Mouse (Mus musculus) CH12.LX (cell line): ENCODE measurements around the gene Ell. TPM values are rescaled to one million over a fixed set of nuclear protein-coding genes. Genes with fewer than 3 reads are reported as not detected.

Experiments
- DNase-seq: peaks from one replicate; pipeline ENCODE4 v3.0.0-alpha.2; 2013; ENCODE audit errors: extremely low read depth
- H3K27ac ChIP-seq: 2 replicates; pipeline ENCODE4 v1.5.1; 2012; ENCODE audit warnings: low read depth, mild to moderate bottlenecking, control low read depth, moderate library complexity; ENCODE audit not compliant: insufficient read depth
- H3K27me3 ChIP-seq: replicated peaks from 2 replicates; pipeline ENCODE3; 2012; ENCODE audit warnings: inconsistent platforms
- H3K36me3 ChIP-seq, 2 experiments: replicated peaks in 1 of 2; 2 replicates each; pipeline versions ENCODE3 to v1.6.1; 2012; ENCODE audit warnings: inconsistent platforms in 1 of 2, low read length in 1 of 2, mild to moderate bottlenecking in 1 of 2, mixed read lengths in 1 of 2, moderate library complexity in 1 of 2; ENCODE audit not compliant: control insufficient read depth in 1 of 2, insufficient read depth in 1 of 2
- H3K4me1 ChIP-seq, 2 experiments: 2 replicates each; pipeline ENCODE4 v1.6.1; 2012; ENCODE audit warnings: inconsistent platforms in 1 of 2, moderate library complexity in 1 of 2; ENCODE audit not compliant: insufficient read depth in 2 of 2, control insufficient read depth in 1 of 2
- H3K4me2 ChIP-seq: 2 replicates; pipeline ENCODE4 v1.6.1; 2012; ENCODE audit warnings: low read depth, mild to moderate bottlenecking, control low read depth; ENCODE audit not compliant: poor library complexity, insufficient read depth, severe bottlenecking
- H3K4me3 ChIP-seq, 3 experiments: fragments of 150-350 bp in 1 of 3; sonication (generic) in 1 of 3; replicated peaks in 1 of 3; 2 replicates each; pipeline versions ENCODE3 to v1.5.1; 2011 to 2012; ENCODE audit warnings: low read depth in 2 of 3, low read length in 2 of 3, mild to moderate bottlenecking in 2 of 3, moderate library complexity in 2 of 3, control low read depth in 1 of 3, improper control_type of control experiment in 1 of 3, inconsistent platforms in 1 of 3, mixed read lengths in 1 of 3; ENCODE audit not compliant: poor library complexity in 1 of 3
- H3K79me2 ChIP-seq: replicated peaks from 2 replicates; pipeline ENCODE4 v1.6.1; 2012; ENCODE audit warnings: mild to moderate bottlenecking, moderate library complexity; ENCODE audit not compliant: control insufficient read depth, poor library complexity, insufficient read depth, severe bottlenecking; ENCODE audit errors: extremely low read depth
- H3K9ac ChIP-seq: 2 replicates; pipeline ENCODE4 v1.6.1; 2012; ENCODE audit warnings: low read depth, mild to moderate bottlenecking, control low read depth, moderate library complexity; ENCODE audit not compliant: insufficient read depth
- H3K9me3 ChIP-seq: replicated peaks from 2 replicates; pipeline ENCODE3; 2012; ENCODE audit warnings: low read length, inconsistent platforms, mixed read lengths
- BHLHE40 ChIP-seq: IDR thresholded peaks from 2 replicates; pipeline ENCODE4 v1.6.1; 2011; ENCODE audit warnings: mild to moderate bottlenecking, low read depth, low read length, improper control_type of control experiment
- CHD1 ChIP-seq: IDR thresholded peaks from 2 replicates; pipeline ENCODE4 v1.6.1; 2012; ENCODE audit warnings: low read depth, low read length, improper control_type of control experiment, inconsistent platforms
- CTCF ChIP-seq, 2 experiments: IDR thresholded peaks in 1 of 2; conservative IDR thresholded peaks in 1 of 2; 2 replicates each; pipeline ENCODE4 v1.5.1; 2011 to 2012; ENCODE audit warnings: low read depth in 2 of 2, low read length in 2 of 2, improper control_type of control experiment in 1 of 2, inconsistent platforms in 1 of 2, mild to moderate bottlenecking in 1 of 2, moderate library complexity in 1 of 2
- ELF1 ChIP-seq: IDR thresholded peaks from 2 replicates; pipeline ENCODE4 v1.6.1; 2014; ENCODE audit warnings: low read depth, mild to moderate bottlenecking, inconsistent platforms, low read length, improper control_type of control experiment
- EP300 ChIP-seq: IDR thresholded peaks from 2 replicates; pipeline ENCODE4 v1.6.1; 2011; ENCODE audit warnings: low read length, improper control_type of control experiment
- ETS1 ChIP-seq: conservative IDR thresholded peaks from 2 replicates; pipeline ENCODE4 v1.6.1; 2012; ENCODE audit warnings: low read depth, mild to moderate bottlenecking, inconsistent platforms, low read length, improper control_type of control experiment, moderate library complexity
- GABPA ChIP-seq: IDR thresholded peaks from 2 replicates; pipeline ENCODE4 v1.6.1; 2012; ENCODE audit warnings: low read depth, low read length, improper control_type of control experiment, inconsistent platforms; ENCODE audit not compliant: insufficient replicate concordance
- HCFC1 ChIP-seq: IDR thresholded peaks from 2 replicates; pipeline ENCODE4 v1.6.1; 2012; ENCODE audit warnings: low read depth, mild to moderate bottlenecking, inconsistent platforms, low read length, improper control_type of control experiment
- IRF4 ChIP-seq: IDR thresholded peaks from 2 replicates; pipeline ENCODE4 v1.6.1; 2014; ENCODE audit warnings: low read depth, mild to moderate bottlenecking, inconsistent platforms, low read length, improper control_type of control experiment
- JUN ChIP-seq: IDR thresholded peaks from 2 replicates; pipeline ENCODE4 v1.6.1; 2011; ENCODE audit warnings: low read depth, mild to moderate bottlenecking, low read length, improper control_type of control experiment, moderate library complexity; ENCODE audit not compliant: insufficient read depth
- JUND ChIP-seq: conservative IDR thresholded peaks from 2 replicates; pipeline ENCODE4 v1.6.1; 2011; ENCODE audit warnings: low read depth, low read length, improper control_type of control experiment
- KAT2A ChIP-seq: IDR thresholded peaks from 2 replicates; pipeline ENCODE4 v1.6.1; 2012; ENCODE audit warnings: low read length, improper control_type of control experiment, inconsistent platforms; ENCODE audit not compliant: insufficient replicate concordance
- MAFK ChIP-seq: IDR thresholded peaks from 2 replicates; pipeline ENCODE4 v1.6.1; 2011; ENCODE audit warnings: low read length, improper control_type of control experiment; ENCODE audit not compliant: insufficient replicate concordance
- MXI1 ChIP-seq: IDR thresholded peaks from 2 replicates; pipeline ENCODE4 v1.6.1; 2011; ENCODE audit warnings: mild to moderate bottlenecking, low read depth, low read length, improper control_type of control experiment
- MYC ChIP-seq: IDR thresholded peaks from 2 replicates; pipeline ENCODE4 v1.6.1; 2011; ENCODE audit warnings: low read depth, mild to moderate bottlenecking, improper control_type of control experiment, low read length
- NELFE ChIP-seq: IDR thresholded peaks from 2 replicates; pipeline ENCODE4 v1.6.1; 2011; ENCODE audit warnings: low read depth, low read length, improper control_type of control experiment
- POLR2A ChIP-seq: IDR thresholded peaks from 2 replicates; pipeline ENCODE4 v1.6.1; 2011; ENCODE audit warnings: low read depth, mild to moderate bottlenecking, improper control_type of control experiment, low read length
- POLR2AphosphoS2 ChIP-seq: IDR thresholded peaks from 2 replicates; pipeline ENCODE4 v1.6.1; 2011; ENCODE audit warnings: low read depth, low read length, improper control_type of control experiment
- RCOR1 ChIP-seq: conservative IDR thresholded peaks from 2 replicates; pipeline ENCODE4 v1.6.1; 2012; ENCODE audit warnings: low read depth, mild to moderate bottlenecking, inconsistent platforms, low read length, improper control_type of control experiment
- SIN3A ChIP-seq: IDR thresholded peaks from 2 replicates; pipeline ENCODE4 v1.6.1; 2012; ENCODE audit warnings: low read length, improper control_type of control experiment, inconsistent platforms
- SMC3 ChIP-seq: IDR thresholded peaks from 2 replicates; pipeline ENCODE4 v1.6.1; 2011; ENCODE audit warnings: low read depth, low read length, improper control_type of control experiment
- TBP ChIP-seq: conservative IDR thresholded peaks from 2 replicates; pipeline ENCODE4 v1.6.1; 2011; ENCODE audit warnings: low read depth, low read length, improper control_type of control experiment
- TCF12 ChIP-seq: IDR thresholded peaks from 2 replicates; pipeline ENCODE4 v1.6.1; 2014; ENCODE audit warnings: low read depth, mild to moderate bottlenecking, inconsistent platforms, low read length, improper control_type of control experiment
- UBTF ChIP-seq: IDR thresholded peaks from 2 replicates; pipeline ENCODE4 v1.6.1; 2012; ENCODE audit warnings: low read depth, mild to moderate bottlenecking, inconsistent platforms, low read length, improper control_type of control experiment, moderate library complexity
- USF1 ChIP-seq: IDR thresholded peaks from 2 replicates; pipeline ENCODE4 v1.6.1; 2014; ENCODE audit warnings: low read depth, mild to moderate bottlenecking, inconsistent platforms, low read length, improper control_type of control experiment
- ZC3H11A ChIP-seq: IDR thresholded peaks from 2 replicates; pipeline ENCODE4 v1.6.1; 2012; ENCODE audit warnings: low read depth, mild to moderate bottlenecking, inconsistent platforms, low read length, improper control_type of control experiment
- ZKSCAN1 ChIP-seq: IDR thresholded peaks from 2 replicates; pipeline ENCODE4 v1.6.1; 2012; ENCODE audit warnings: low read depth, inconsistent platforms, low read length, improper control_type of control experiment, borderline replicate concordance
- ZNF384 ChIP-seq: IDR thresholded peaks from 2 replicates; pipeline ENCODE4 v1.6.1; 2012; ENCODE audit warnings: low read depth, low read length, improper control_type of control experiment, inconsistent platforms
- dilution Hi-C: fragments of 300-500 bp; cut with MboI; formaldehyde crosslinking; loops from 2 replicates; pipeline ENCODE4 v1.14.3; 2020; ENCODE audit warnings: low sequenced_read_pairs; ENCODE audit not compliant: extremely low pct_unique_long_range_greater_than_20kb, extremely low pct_ligation_motif_present
- in situ Hi-C: fragments of 300-500 bp; cut with MboI; formaldehyde crosslinking; loops from 3 replicates; pipeline ENCODE4 v1.14.3; 2019; ENCODE audit warnings: low sequenced_read_pairs, low pct_ligation_motif_present, low pct_unique_long_range_greater_than_20kb, mixed read lengths
- polyA plus RNA-seq: library from polyadenylated mRNA; unstranded; fragments of >175 nt; gene quantifications from 2 replicates; pipeline ENCODE4 v1.2.1, GENCODE M21; 2012; ENCODE audit warnings: low read depth; ENCODE audit not compliant: insufficient read length
- total RNA-seq, 2 experiments: library from RNA; depleted of rRNA; stranded (reverse); fragments of 300-350 nt in 1 of 2; fragments of >200 nt in 1 of 2; gene quantifications; 2 replicates each; pipeline ENCODE4 v1.2.3; 2012 to 2014

The Ell gene
- total and polyA plus RNA-seq, 3 experiments = 6.5 to 17.9 (median 9.8) TPM

- peaks cover 46% of the 10 kb centered on the region for H3K79me2 ChIP-seq
- dilution Hi-C loops (no loop called here), in situ Hi-C loops (loop anchor here (10.0 kb wide), 1 partner anchor 95 kb away; no protein-coding TSS in a partner anchor)
- H3K4me1 ChIP-seq = peaks cover 29 to 60% of the 10 kb centered on the region in 2 experiments
- H3K4me2 ChIP-seq = peak overlapping the region; percentile 92
- H3K9ac ChIP-seq = peak overlapping the region; percentile 79
- no peaks in the 10 kb centered on the region for H3K9me3 ChIP-seq
- TF ChIP-seq NELFE (no peak), HCFC1 (no peak), CTCF (conservative IDR thresholded peaks at IDR 0.05 in 1 of 2, IDR thresholded peaks at IDR 0.05 in 1 of 2; ENCODE audit: low read depth in 2 of 2, low read length in 2 of 2) (no peak), CHD1 (no peak), IRF4 (no peak), ZC3H11A (no peak), ZNF384 (no peak), POLR2A (no peak), UBTF (no peak), ZKSCAN1 (no peak), RCOR1 (no peak), SIN3A (no peak)
- no peaks in the 10 kb centered on the region for H3K27me3 ChIP-seq
- peak overlapping the region; percentile 83 to 98 (median 87) for H3K4me3 ChIP-seq
- peaks cover 37 to 54% of the 10 kb centered on the region in 2 experiments for H3K36me3 ChIP-seq
- H3K27ac ChIP-seq = peak overlapping the region; percentile 34
- DNase-seq = no peak
Observed at GRCm38 (mm10) chr8:70509281-70509952, 29.8 kb upstream of the Ell start.

DNA sequence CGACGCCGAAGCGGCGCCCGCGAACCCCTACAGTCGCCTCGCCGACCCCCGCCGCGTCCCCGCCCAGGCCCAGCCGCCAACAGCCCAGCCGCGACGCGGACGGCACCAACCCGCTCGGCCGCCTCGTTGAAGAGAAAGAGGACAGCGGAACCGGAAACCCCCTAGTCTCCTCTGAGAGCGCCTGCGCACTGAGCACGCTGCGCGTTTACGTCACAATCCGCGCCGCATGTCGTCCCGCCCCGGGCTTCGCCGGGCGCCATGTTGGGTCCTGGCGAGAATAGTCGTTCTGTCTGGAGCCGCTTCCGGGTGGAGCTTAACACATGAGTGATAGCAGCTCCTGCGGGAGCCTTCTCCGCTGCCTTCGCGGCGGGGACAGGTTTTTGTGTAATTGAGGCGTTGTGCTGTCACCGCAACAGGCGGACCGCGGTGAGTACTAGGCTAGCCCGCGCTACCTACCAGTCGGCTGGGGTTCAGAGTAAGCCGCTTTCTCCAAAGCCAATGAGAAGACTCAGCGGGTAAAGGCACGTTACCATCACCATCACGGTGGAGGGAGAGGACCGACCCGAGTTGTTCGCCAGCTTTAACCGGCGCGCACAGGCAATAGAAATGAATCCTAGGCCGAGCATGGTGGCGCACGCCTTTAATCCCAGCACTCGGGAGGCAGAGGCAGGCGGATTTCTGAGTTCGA, 28.9 kb upstream of the Ell start, which contains the start of gene Uba52:
Uba52 (minus strand) TSS at position 574 of the 688 bp plus-strand sequence.
- dilution Hi-C loops (no loop called here), in situ Hi-C loops (no loop called here)
- H3K27ac ChIP-seq = peak within 1 kb of the TSS; percentile 88
- H3K9me3 ChIP-seq = no peaks in the 10 kb centered on the region
- H3K27me3 ChIP-seq = no peaks in the 10 kb centered on the region
- peak within 1 kb of the TSS; percentile 83 to 98 (median 87) for H3K4me3 ChIP-seq
- H3K36me3 ChIP-seq = peaks cover 42 to 55% of the 10 kb centered on the region in 2 experiments
- H3K79me2 ChIP-seq = peaks cover 46% of the 10 kb centered on the region
- DNase-seq = peak; percentile 96
- peak within 1 kb of the TSS; percentile 92 for H3K4me2 ChIP-seq
- H3K4me1 ChIP-seq = peaks cover 29 to 53% of the 10 kb centered on the region in 2 experiments
- peak within 1 kb of the TSS; percentile 94 for H3K9ac ChIP-seq
- TF ChIP-seq ZNF384 (no peak), IRF4 (peak; percentile 20; the same call in 1 of the 2 replicates), JUND (no peak), UBTF (no peak), POLR2A (peak; percentile 95), GABPA (peak; percentile 34; the same call in 1 of the 2 replicates), MAFK (no peak), TBP (peak; percentile 90), SIN3A (peak; percentile 90), ZKSCAN1 (no peak), ELF1 (peak; percentile 96), TCF12 (peak; percentile 94), ETS1 (no peak; the same call in 1 of the 2 replicates), USF1 (no peak), HCFC1 (peak; percentile 92), MXI1 (peak; percentile 87), MYC (peak; percentile 98), JUN (no peak), RCOR1 (peak; percentile 72; the same call in 1 of the 2 replicates), POLR2AphosphoS2 (peak; percentile 91), SMC3 (no peak), CHD1 (peak; percentile 31; the same call in 1 of the 2 replicates), BHLHE40 (no peak; the same call in 1 of the 2 replicates), EP300 (no peak), KAT2A (peak; percentile 92), NELFE (peak; percentile 99)
